Mouse (Mus musculus) right cerebral cortex, postnatal 14 days (tissue): ENCODE results near the gene Mpped2.

Experiments
- DNase-seq: peaks from one replicate; pipeline ENCODE4 v3.0.0; 2022

Gene Mpped2

GRCm38 (mm10) chr2:106692783-106693701, at the start of gene Mpped2:
TSS of gene Mpped2 (plus strand) at chr2:106693269.
- DNase-seq: peak; percentile 64

GRCm38 (mm10) chr2:106644782-106645181, 48.3 kb upstream of the Mpped2 start:
- no peak for DNase-seq

- DNase-seq: peak; percentile 71
Measured at GRCm38 (mm10) chr2:106649686-106650570, 43.1 kb upstream of the Mpped2 start.

DNA sequence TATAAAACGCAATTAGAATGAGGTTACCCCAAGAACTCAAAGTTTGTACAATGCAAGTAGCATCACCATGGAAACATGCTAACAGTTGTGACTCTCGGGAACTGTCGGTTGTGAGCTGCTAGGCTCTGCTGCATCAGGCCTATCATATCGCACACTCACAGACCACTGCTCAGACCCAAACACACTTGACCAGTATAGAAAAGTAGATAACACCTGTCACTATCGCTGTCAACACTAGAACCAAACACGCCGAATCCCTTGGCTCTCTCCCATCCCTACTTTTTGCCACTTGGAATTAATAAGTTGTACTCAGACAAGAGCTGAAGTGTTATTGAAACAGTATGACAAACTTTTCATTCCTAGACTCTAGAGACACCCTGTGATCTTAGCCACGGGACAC, 40.9 kb upstream of the Mpped2 start:
- no peak for DNase-seq

- no peak for DNase-seq
Measured at GRCm38 (mm10) chr2:106652741-106653140, 40.3 kb upstream of the Mpped2 start.

DNA sequence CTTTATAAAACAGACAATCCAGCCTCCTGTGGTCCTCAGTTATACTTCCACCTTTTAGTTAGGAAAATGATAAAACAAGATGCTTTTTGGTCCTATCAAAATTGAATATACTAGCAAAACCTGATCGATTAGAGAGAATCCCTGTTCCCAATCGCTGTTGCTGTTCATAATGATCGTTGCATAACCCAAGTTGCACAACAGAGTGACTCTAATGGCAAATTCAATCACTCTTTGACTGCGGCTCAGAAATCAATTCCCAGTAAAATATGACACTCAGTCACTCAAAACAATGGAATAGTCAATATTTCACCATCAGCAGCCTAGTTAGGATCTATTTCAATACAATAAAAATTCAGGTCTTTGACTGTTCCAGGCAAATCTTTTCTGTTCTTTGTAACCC, 39.8 kb upstream of the Mpped2 start:
- no peak for DNase-seq

GRCm38 (mm10) chr2:106655271-106655670, 37.8 kb upstream of the Mpped2 start:
- no peak for DNase-seq

DNA sequence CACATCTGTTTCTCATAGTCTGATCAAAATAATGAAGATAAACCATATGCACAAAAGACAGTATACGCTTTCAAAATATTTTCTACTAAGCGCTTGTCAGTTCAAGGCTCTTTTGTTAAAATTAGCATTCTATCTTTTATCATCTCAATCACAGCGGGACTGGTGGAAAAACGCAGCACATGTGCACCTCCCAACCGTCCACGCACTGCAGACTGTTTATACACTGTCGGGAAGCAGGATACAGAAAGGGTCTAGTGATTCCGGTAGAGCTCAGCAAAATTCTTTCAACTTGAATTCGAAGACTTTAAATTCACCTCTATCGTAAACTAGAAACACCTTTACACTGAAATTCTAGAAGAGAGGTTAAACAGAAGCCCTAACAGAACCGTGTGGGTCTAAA, 27.8 kb upstream of the Mpped2 start:
- DNase-seq: no peak

DNA sequence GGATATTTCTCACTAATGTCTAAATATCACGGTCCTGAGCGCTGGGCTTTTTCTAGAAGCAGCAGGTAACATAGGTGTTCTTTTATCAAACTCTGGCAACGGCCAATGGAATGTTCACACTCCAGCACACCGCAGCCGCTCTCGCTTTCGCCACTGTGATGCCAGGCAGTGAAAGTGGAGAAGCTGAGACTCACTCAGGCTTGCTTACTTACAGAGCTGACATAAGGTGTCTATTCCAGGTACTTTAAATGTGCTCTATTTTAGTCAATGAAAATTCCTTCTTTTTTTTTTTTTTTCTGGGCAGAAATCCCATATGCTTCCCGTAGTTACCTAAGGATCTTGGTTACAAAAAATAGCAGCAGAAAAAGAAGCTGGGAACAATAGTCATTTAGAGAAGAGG, 18.8 kb upstream of the Mpped2 start:
- DNase-seq: no peak

GRCm38 (mm10) chr2:106677449-106677848, 15.6 kb upstream of the Mpped2 start:
- no peak for DNase-seq

DNA sequence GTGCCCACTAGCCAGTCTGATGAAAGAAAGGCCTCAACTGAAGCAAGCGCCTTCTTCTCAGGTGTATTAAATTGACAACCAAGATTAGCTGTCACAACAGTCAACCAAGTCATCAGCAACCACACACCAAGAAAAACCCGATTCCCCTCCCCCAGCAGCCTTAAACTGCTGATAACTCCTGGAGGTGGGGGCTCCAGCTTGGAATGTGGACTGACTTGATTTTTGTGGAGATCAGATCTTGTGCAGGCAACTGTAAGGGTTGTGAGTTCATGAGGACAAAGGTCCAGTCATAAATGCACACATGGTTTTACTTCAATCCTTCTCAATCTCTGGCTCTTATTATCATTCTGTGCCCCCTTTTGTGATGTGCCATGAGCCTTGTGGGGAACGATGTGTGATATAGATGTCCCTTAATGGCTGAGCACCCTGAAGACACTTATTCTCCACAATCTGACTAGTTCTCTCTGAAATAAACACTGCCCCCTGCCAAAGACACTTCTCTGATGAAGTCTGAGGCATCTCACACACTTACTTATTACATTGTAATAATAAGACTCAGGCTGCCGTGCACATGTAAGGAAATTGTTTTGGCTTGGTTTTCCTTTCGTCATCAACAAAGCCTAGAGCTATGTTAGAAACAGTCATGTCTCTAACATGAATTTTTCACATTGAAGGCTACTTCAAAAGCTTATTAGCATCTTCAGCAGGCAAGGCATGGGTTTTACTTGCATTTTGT, 13.2 kb upstream of the Mpped2 start:
- DNase-seq: no peak

- no peak for DNase-seq
Measured at GRCm38 (mm10) chr2:106683185-106683831, 9.8 kb upstream of the Mpped2 start.

GRCm38 (mm10) chr2:106683832-106684231, 9.2 kb upstream of the Mpped2 start:
- no peak for DNase-seq

DNA sequence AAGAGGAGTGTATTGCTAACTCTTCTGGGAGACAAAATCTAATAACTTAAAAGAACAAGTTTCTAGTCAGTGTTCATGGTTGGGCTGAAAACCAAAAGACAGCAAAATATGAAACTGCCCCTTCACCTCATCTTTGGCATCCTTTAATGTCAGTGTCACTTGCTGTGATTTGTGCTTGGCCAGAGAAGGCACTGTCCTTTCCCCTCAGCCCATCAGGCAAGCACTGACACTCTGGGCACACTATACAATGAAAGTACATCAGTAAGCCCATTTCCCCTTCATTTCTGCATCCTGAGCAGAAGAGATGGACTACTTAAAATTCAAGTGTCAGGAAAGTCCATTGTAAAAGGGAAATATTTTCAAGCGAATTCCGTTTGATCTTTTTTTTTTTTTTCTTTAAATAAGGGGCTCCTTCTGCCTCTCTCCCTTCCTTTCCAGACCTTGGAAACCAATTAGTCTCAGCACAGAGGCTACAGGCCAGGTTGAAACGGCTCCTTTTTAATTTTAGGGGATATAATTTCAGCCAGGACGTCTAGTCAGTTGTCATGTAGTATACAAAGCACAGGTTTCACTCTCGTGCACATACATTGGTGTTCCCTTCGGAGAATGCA, 1.2 kb upstream of the Mpped2 start:
- DNase-seq: no peak

GRCm38 (mm10) chr2:106692405-106692782, 675 bp upstream of the Mpped2 start:
- no peak for DNase-seq

DNA sequence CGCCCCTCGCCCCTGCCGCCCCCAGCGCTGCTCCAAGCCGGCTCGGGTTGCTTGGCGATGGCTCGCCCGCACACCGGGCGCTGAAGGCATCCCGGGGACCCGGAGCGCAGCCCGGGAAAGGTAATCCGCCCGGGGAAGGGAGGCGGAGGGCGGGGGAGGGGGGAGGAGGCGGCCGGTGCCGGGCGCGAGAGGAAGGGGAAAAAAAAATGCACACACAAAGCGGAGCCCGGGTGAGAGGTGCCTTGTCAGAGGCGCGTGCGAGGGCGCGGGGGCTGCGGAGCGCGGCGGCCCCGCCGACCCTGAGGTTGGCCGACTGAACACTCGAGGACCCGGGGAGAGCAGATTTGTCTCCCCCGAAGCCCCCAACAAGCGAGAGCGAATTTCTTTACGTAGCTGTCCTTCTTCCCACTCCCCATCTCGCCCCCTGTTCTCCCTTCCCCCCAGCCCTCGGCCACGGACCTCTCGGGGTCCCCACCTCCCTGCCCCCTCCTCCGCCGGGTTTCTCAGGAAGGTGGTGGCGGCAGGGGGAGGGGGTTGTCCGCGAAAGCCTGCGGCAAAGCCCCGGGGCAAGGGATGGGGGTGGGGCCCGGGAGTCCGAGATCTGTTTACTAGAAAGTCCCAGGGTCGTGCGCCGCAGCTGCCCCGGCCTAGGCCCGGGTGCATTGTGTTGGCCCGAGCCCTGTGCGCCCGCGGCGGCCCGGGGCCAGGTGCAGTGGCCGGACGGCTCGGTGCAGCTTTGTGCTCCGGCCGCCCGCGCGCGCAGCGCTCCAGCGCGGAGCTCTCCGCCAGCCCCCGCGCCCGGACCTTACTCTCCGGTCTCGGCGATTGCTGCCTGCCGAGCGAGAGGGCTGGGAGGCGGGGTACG, 865 bp downstream of the Mpped2 start:
- DNase-seq: peak; percentile 61

- no peak for DNase-seq
Measured at GRCm38 (mm10) chr2:106694567-106694885, 1.5 kb downstream of the Mpped2 start.

- peak; percentile 48 for DNase-seq
Measured at GRCm38 (mm10) chr2:106694886-106695733, 2.0 kb downstream of the Mpped2 start.

GRCm38 (mm10) chr2:106695734-106696022, 2.6 kb downstream of the Mpped2 start:
- peak; percentile 28 for DNase-seq

DNA sequence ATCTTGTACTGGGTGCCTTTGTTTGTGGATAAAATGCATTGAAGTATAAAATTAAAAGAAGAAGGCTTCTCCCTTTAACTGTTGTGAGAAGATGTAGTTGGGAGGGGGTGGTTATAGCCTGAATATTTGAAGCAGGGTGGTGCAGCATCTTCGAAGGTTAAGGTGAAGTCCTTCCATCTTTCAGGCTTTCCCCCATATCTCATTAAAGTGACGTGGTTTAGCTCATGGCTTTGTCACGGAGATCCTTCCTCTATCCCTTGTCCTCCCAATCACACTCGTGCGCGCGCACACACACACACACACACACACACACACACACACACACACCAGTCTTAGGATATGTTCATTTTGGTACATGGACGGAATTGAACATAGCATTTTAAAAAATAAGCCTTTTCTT, 3.3 kb downstream of the Mpped2 start:
- DNase-seq: no peak

GRCm38 (mm10) chr2:106705664-106706063, 12.6 kb downstream of the Mpped2 start:
- DNase-seq: no peak
